Mouse (Mus musculus): ENCODE measurements around the gene Parp2. TPM values are rescaled to one million over a fixed set of nuclear protein-coding genes. Genes with fewer than 3 reads are reported as not detected.
A peak's percentile ranks its signal among the peaks of the same experiment; 100 is the strongest.
"Not testable (repeated sequence)": the region's sequence is repeated elsewhere in the genome, so short reads cannot be mapped to it uniquely, and the experiment has no call there.

Gene Parp2
- polyA plus RNA-seq, 1 experiment from 2014 or later, result 39.5 TPM

- H3K9me3 ChIP-seq (replicated peaks), result no peaks in the 10 kb centered on the region
- H3K27me3 ChIP-seq, result no peaks in the 10 kb centered on the region
- WGBS (ENCODE audit: insufficient replicate concordance), result 47% methylated on average over 2 of the region's 2 CpGs
- no peak overlapping the region for H3K9ac ChIP-seq
- H3K36me3 ChIP-seq, result no peaks in the 10 kb centered on the region
- peaks cover 14% of the 10 kb centered on the region for H3K4me1 ChIP-seq (replicated peaks)
- H3K4me2 ChIP-seq, result no peak overlapping the region
- no peak overlapping the region for H3K27ac ChIP-seq
- H3K4me3 ChIP-seq (replicated peaks), result no peak overlapping the region
- DNase-seq (no peak), ATAC-seq (ENCODE audit: low read depth) (no peak)
Measured at GRCm38 (mm10) chr14:50798512-50798911, 9.1 kb upstream of the Parp2 start.

DNA sequence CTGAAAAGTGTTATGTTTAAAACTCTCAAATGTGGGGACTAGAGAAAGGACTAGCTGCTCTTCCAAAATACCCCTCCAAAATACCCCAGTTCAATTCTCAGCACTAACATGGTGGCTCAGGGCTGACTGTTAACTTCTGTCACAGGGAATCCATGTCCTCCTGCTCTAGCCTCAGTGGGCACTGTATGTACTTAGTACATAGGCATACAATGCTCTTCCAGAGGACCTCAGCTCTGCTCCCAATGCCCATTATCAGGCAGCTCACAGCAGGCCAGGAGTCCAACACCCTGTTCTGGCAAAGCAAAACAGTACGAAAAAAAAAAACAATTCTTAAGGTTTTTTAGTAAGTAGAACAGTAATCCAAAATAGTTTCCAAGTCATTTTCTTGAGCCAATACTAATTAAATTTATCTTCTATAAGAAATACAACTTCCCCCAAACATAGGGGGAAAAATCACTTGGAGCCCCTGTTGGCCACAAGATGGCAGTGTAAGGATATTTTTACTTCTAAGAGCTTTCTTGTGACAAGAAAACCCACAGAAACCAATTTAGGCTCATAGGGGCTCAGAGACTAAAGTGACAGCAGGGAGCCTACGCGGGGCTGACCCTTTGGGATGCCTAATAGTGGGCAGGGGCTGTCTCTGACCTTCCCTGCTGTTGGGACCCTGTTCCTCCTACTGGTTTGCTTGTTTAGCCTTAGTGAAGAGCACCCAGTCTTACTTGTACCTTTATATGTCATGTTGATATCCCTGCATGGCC is 8.0 kb upstream of the Parp2 start:
- Histone ChIP-seq H3K9ac (no peak overlapping the region), H3K27ac (no peak overlapping the region), H3K4me1 (replicated peaks) (peaks cover 17% of the 10 kb centered on the region), H3K4me3 (replicated peaks) (no peak overlapping the region), H3K9me3 (replicated peaks) (no peaks in the 10 kb centered on the region), H3K36me3 (no peaks in the 10 kb centered on the region), H3K27me3 (no peaks in the 10 kb centered on the region), H3K4me2 (no peak overlapping the region)
- no peak for DNase-seq
- ATAC-seq (ENCODE audit: low read depth), result no peak
- WGBS (ENCODE audit: insufficient replicate concordance), result 6% methylated on average over 3 of the region's 3 CpGs

DNA sequence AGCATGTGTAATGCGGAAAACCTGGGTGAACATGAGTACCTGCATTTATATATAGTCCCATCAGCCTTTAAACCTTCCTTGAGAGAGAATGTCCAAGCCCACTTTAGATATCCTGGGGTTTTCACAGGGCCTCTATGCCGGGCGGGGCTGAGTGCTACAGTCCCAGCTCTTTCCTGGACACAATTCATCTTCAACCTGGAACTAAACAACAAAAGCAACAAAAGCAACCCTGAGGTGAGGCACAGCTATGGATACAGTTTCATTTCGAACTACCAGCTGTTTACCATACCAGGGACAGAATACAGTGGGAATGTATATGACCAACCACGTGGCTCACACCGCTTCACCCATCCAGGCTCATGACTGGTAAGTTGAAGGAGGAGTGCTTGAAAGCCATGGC is 5.2 kb upstream of the Parp2 start:
- Histone ChIP-seq H3K9me3 (replicated peaks) (no peaks in the 10 kb centered on the region), H3K36me3 (no peaks in the 10 kb centered on the region), H3K4me2 (no peak overlapping the region), H3K4me1 (replicated peaks) (peaks cover 25% of the 10 kb centered on the region), H3K4me3 (replicated peaks) (no peak overlapping the region), H3K27ac (no peak overlapping the region), H3K27me3 (no peaks in the 10 kb centered on the region), H3K9ac (no peak overlapping the region)
- no peak for DNase-seq
- no peak for ATAC-seq (ENCODE audit: low read depth)
- 81% methylated on average over 6 of the region's 6 CpGs for WGBS (ENCODE audit: insufficient replicate concordance)

GRCm38 (mm10) chr14:50802843-50803562 is 4.6 kb upstream of the Parp2 start:
- no peak overlapping the region for H3K27ac ChIP-seq
- H3K4me2 ChIP-seq, result no peak overlapping the region
- H3K27me3 ChIP-seq, result no peaks in the 10 kb centered on the region
- H3K9ac ChIP-seq, result no peak overlapping the region
- H3K4me3 ChIP-seq (replicated peaks), result no peak overlapping the region
- no peaks in the 10 kb centered on the region for H3K9me3 ChIP-seq (replicated peaks)
- ATAC-seq (ENCODE audit: low read depth) (no peak), DNase-seq (no peak)
- peaks cover 25% of the 10 kb centered on the region for H3K4me1 ChIP-seq (replicated peaks)
- WGBS (ENCODE audit: insufficient replicate concordance), result 44% methylated on average over 4 of the region's 4 CpGs
- H3K36me3 ChIP-seq, result no peaks in the 10 kb centered on the region

DNA sequence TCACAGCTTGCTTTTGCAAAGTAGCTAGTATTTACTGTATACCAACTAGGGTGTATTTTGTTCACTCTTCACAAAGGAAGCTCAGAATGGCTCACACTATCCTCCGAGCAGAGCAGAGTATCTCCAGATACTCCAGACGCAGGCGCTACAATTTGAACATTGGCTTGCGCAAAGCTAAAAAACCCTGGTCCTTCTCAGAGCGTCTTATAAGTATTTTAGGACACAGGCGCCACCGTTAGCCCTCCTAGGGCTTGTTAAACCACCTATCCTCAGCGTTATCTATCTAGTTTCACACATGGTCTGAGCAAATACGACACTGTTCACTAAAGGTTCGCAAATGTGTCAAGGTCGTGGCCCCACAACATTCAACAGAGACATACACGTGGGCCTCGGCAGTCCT is 3.0 kb upstream of the Parp2 start:
- Histone ChIP-seq H3K9ac (no peak overlapping the region), H3K4me2 (no peak overlapping the region), H3K4me1 (replicated peaks) (peaks cover 29% of the 10 kb centered on the region), H3K36me3 (no peaks in the 10 kb centered on the region), H3K4me3 (replicated peaks) (no peak overlapping the region), H3K9me3 (replicated peaks) (no peaks in the 10 kb centered on the region), H3K27ac (no peak overlapping the region), H3K27me3 (no peaks in the 10 kb centered on the region)
- DNase-seq (no peak), ATAC-seq (ENCODE audit: low read depth) (no peak)
- WGBS (ENCODE audit: insufficient replicate concordance), result 60% methylated on average over 13 of the region's 13 CpGs

- Histone ChIP-seq H3K9ac (peak overlapping the region; percentile 73), H3K4me1 (replicated peaks) (peaks cover 29% of the 10 kb centered on the region), H3K27ac (peak overlapping the region; percentile 89), H3K4me3 (replicated peaks) (peak overlapping the region; percentile 58; the same call in 1 of the 2 replicates), H3K4me2 (peak overlapping the region; percentile 71), H3K36me3 (peaks cover 15% of the 10 kb centered on the region)
- H3K27me3 ChIP-seq; ATAC-seq (ENCODE audit: low read depth); DNase-seq; H3K9me3 ChIP-seq (replicated peaks): not testable (repeated sequence)
- WGBS (ENCODE audit: insufficient replicate concordance), result 71% methylated on average over 5 of the region's 5 CpGs
Measured at GRCm38 (mm10) chr14:50806469-50806868, 1.2 kb upstream of the Parp2 start.

DNA sequence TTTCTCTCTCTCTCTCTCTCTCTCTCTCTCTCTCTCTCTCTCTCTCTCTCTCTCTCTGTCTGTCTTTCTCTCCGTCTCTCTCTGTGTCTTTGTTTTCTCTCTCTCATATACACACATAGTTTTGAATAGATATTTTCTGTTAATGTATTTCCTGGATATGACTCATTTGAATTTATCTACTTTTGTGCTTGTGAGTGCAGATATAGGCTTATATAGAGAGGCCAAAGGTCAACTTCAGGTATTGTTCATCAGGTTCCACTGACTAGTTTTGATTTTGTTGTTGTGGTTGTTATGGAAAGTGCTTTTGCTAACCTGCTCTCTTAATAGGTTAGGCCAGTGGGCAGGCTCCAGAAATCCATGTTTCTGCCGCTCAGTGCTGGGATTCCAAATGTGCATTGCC is 5.4 kb downstream of the Parp2 start:
- Histone ChIP-seq H3K27me3 (no peaks in the 10 kb centered on the region), H3K9me3 (replicated peaks) (no peaks in the 10 kb centered on the region), H3K36me3 (peaks cover 72% of the 10 kb centered on the region), H3K27ac (no peak overlapping the region), H3K4me1 (replicated peaks) (peaks cover 4% of the 10 kb centered on the region), H3K9ac (no peak overlapping the region), H3K4me2 (no peak overlapping the region), H3K4me3 (replicated peaks) (no peak overlapping the region)
- WGBS (ENCODE audit: insufficient replicate concordance), result 89% methylated on average over 2 of the region's 2 CpGs
- DNase-seq (no peak), ATAC-seq (ENCODE audit: low read depth) (no peak)

DNA sequence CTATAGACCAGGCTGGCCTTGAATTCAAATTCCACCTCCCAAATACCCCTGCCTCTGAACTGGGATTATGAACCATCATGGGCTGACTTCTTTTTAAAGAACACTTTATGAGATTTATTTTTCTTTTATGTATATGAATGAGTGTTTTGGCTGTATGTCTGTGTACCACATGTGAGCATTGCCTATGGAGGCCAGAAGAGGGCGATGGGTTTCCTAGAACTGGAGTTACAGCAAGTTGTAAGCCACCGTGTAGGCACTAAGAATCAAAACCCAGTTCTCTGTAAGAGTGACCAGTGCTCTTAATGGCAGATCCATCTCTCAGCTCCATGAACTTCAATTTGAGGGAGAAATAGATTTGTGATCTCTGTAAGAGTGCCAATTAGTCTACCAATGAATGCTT is 15.6 kb downstream of the Parp2 start:
- H3K4me3 ChIP-seq (replicated peaks), result no peak overlapping the region
- 68% methylated on average over 2 of the region's 2 CpGs for WGBS (ENCODE audit: insufficient replicate concordance)
- no peak for ATAC-seq (ENCODE audit: low read depth)
- H3K27ac ChIP-seq, result no peak overlapping the region
- no peak overlapping the region for H3K4me2 ChIP-seq
- no peak for DNase-seq
- no peaks in the 10 kb centered on the region for H3K27me3 ChIP-seq
- H3K36me3 ChIP-seq, result peaks cover 50% of the 10 kb centered on the region
- no peak overlapping the region for H3K9ac ChIP-seq
- H3K4me1 ChIP-seq (replicated peaks), result no peaks in the 10 kb centered on the region
- H3K9me3 ChIP-seq (replicated peaks), result no peaks in the 10 kb centered on the region

DNA sequence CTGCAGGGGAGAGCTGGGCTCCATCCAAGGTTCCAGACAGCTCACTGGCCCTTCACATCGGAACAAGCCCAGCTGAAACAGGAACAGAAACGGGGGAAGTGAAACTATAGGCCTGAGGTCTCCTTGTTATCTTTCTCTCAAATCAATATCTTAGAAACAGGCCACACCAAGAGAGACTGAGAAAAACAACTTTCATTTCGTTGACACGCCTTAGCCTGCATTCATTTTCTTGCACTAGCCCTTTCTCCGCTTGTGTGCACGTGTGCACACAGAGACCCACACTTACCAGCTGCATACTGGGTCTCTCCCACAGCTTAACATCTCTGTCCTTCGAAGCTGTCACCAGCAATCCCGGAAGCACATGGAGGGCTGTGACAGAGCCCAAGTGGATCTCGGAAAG is 16.6 kb downstream of the Parp2 start:
- no peak for ATAC-seq (ENCODE audit: low read depth)
- H3K27ac ChIP-seq, result no peak overlapping the region
- 50% methylated on average over 9 of the region's 9 CpGs for WGBS (ENCODE audit: insufficient replicate concordance)

DNA sequence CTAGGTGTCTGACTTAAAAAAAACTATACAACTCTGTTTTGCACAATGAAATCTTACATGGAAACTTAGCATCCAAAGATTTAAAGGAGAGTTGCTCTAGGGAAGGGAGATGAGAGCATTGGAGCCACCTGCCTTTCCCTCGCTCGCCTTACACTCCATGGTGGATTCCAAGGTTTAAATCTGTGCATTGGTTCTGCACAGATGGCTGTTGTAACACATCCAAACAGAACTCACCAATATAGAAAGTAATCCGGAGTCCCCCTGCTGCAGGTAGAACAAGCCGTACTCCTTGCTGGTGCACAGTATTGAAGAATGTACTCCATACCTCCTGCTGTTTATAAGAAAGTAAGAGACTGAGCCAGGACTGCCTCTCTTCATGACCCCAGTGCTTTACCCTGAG is 18.9 kb downstream of the Parp2 start:
- 78% methylated on average over 4 of the region's 4 CpGs for WGBS (ENCODE audit: insufficient replicate concordance)
- Histone ChIP-seq H3K27me3 (no peaks in the 10 kb centered on the region), H3K9ac (no peak overlapping the region), H3K4me2 (no peak overlapping the region), H3K27ac (no peak overlapping the region), H3K4me1 (replicated peaks) (no peaks in the 10 kb centered on the region), H3K9me3 (replicated peaks) (no peaks in the 10 kb centered on the region), H3K36me3 (peaks cover 18% of the 10 kb centered on the region), H3K4me3 (replicated peaks) (no peak overlapping the region)
- ATAC-seq (ENCODE audit: low read depth) (no peak), DNase-seq (no peak)

More for the DNA sequence above, 16.6 kb downstream of the Parp2 start:
- no peak for DNase-seq
- H3K9me3 ChIP-seq (replicated peaks), result no peaks in the 10 kb centered on the region
- no peak overlapping the region for H3K4me2 ChIP-seq
- H3K36me3 ChIP-seq, result peaks cover 41% of the 10 kb centered on the region
- H3K27me3 ChIP-seq, result no peaks in the 10 kb centered on the region
- no peaks in the 10 kb centered on the region for H3K4me1 ChIP-seq (replicated peaks)
- H3K4me3 ChIP-seq (replicated peaks), result no peak overlapping the region
- no peak overlapping the region for H3K9ac ChIP-seq

DNA sequence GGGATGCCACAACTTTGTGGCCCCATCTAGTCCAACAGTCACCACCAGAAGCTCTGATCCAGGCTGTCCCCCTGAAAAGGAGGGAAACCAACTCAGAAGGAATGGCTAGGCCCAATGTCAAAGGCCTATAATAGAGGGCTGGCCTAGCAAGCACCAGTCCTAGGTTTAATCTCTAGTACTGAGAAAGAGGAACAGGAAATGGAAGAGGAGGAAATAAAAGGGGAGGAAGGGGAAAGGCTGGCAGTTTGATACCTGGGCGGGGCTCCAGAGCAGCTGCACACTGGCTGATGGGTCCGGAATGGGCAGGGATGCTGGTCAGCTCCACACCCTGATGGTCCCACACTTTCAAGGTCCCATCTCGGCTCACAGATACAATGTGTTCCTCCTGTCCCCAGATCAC is 22.2 kb downstream of the Parp2 start:
- Histone ChIP-seq H3K9me3 (replicated peaks) (no peaks in the 10 kb centered on the region), H3K4me2 (no peak overlapping the region), H3K27ac (no peak overlapping the region), H3K9ac (no peak overlapping the region), H3K4me3 (replicated peaks) (no peak overlapping the region), H3K27me3 (no peaks in the 10 kb centered on the region), H3K36me3 (no peaks in the 10 kb centered on the region), H3K4me1 (replicated peaks) (no peaks in the 10 kb centered on the region)
- 51% methylated on average over 3 of the region's 3 CpGs for WGBS (ENCODE audit: insufficient replicate concordance)
- no peak for ATAC-seq (ENCODE audit: low read depth)
- DNase-seq, result no peak

DNA sequence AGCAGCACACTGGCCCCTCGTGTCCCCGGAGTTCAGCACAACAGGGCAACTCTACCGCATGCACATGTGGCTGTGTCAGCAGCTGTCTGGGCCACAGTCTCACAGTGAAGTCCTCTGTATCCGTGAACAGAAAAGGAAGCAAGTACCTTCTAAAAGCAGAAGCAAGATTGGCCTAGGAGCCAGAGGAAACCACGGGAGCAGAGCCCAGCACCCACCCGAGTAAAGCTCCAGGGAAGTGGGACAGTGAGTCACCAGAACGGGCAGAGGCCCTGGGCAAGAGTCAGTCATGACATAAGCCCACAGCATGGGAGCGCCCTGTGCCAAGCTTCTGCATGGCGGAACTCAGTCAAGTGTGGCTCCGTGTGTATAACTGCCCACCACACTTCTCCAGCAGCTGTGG is 26.3 kb downstream of the Parp2 start:
- 42% methylated on average over 10 of the region's 10 CpGs for WGBS (ENCODE audit: insufficient replicate concordance)
- Histone ChIP-seq H3K4me1 (replicated peaks) (no peaks in the 10 kb centered on the region), H3K27me3 (no peaks in the 10 kb centered on the region), H3K9ac (no peak overlapping the region), H3K27ac (no peak overlapping the region), H3K36me3 (no peaks in the 10 kb centered on the region), H3K9me3 (replicated peaks) (no peaks in the 10 kb centered on the region), H3K4me2 (no peak overlapping the region), H3K4me3 (replicated peaks) (no peak overlapping the region)
- DNase-seq (no peak), ATAC-seq (ENCODE audit: low read depth) (peak; percentile 57)

Measured in liver, embryonic 13.5 days (tissue).